Comparison of ENCODE assay signal across 15 mouse cellular contexts in genomic region chr3:86759834-86760233, GRCm38 (mm10).
A peak's percentile ranks its signal among the peaks of the same experiment; 100 is the strongest.
DNase-seq lines count a peak whose midpoint lies in the region; ATAC-seq lines count a peak whose summit lies in the region.
"Had no signal": no experiment of that assay in that cellular context is flagged by ENCODE, and none has a peak within 500 bp of the region (broad histone marks: within the 10 kb centered on the region; RNA-seq: fewer than 3 reads in every experiment).

No protein-coding gene starts in this region.

- H3K36me3 ChIP-seq in embryonic facial prominence, embryonic 13.5 days: no peaks in the 10 kb centered on the region
- no peaks in the 10 kb centered on the region for H3K36me3 ChIP-seq in intestine, embryonic 16.5 days (ENCODE audit: control insufficient read depth, insufficient read depth, low read length)
- H3K36me3 ChIP-seq in midbrain, embryonic 15.5 days (replicated peaks): no peaks in the 10 kb centered on the region
- H3K36me3 ChIP-seq: forebrain, embryonic 15.5 days had no signal

- WGBS in embryonic facial prominence, embryonic 13.5 days: 41% methylated on average over 8 of the region's 8 CpGs
- 44% methylated on average over 8 of the region's 8 CpGs for WGBS in intestine, embryonic 16.5 days
- WGBS in midbrain, embryonic 15.5 days: 31% methylated on average over 8 of the region's 8 CpGs

- H3K4me3 ChIP-seq in embryonic facial prominence, embryonic 13.5 days: peak overlapping the region; percentile 23
- peak overlapping the region; percentile 26 for H3K4me3 ChIP-seq in intestine, embryonic 16.5 days (ENCODE audit: low read length)
- no peak overlapping the region for H3K4me3 ChIP-seq in midbrain, embryonic 15.5 days
- H3K4me3 ChIP-seq: forebrain, embryonic 15.5 days had no signal

- H3K4me2 ChIP-seq in embryonic facial prominence, embryonic 13.5 days: peak overlapping the region; percentile 44
- H3K4me2 ChIP-seq in intestine, embryonic 16.5 days (ENCODE audit: low read depth, low read length): peak overlapping the region; percentile 44
- H3K4me2 ChIP-seq in midbrain, embryonic 15.5 days: peak overlapping the region; percentile 24
- H3K4me2 ChIP-seq: forebrain, embryonic 15.5 days had no signal

- peaks cover 23% of the 10 kb centered on the region for H3K4me1 ChIP-seq in embryonic facial prominence, embryonic 13.5 days
- no peaks in the 10 kb centered on the region for H3K4me1 ChIP-seq in intestine, embryonic 16.5 days (ENCODE audit: control insufficient read depth, insufficient read depth, low read length)
- 0 out of 2 replicates have a peak, but pooled peaks cover 2% of the 10 kb centered on the region for H3K4me1 ChIP-seq in midbrain, embryonic 15.5 days
- H3K4me1 ChIP-seq: forebrain, embryonic 15.5 days had no signal

- H3K27me3 ChIP-seq in embryonic facial prominence, embryonic 13.5 days: no peaks in the 10 kb centered on the region
- no peaks in the 10 kb centered on the region for H3K27me3 ChIP-seq in intestine, embryonic 16.5 days (replicated peaks; ENCODE audit: control insufficient read depth, insufficient read depth, low read length)
- H3K27me3 ChIP-seq in midbrain, embryonic 15.5 days (replicated peaks): no peaks in the 10 kb centered on the region
- H3K27me3 ChIP-seq: Patski had no signal

- H3K9me3 ChIP-seq in embryonic facial prominence, embryonic 13.5 days: no peaks in the 10 kb centered on the region
- no peaks in the 10 kb centered on the region; the same call in 1 of the 2 replicates for H3K9me3 ChIP-seq in intestine, embryonic 16.5 days (ENCODE audit: control insufficient read depth, low read length)
- H3K9me3 ChIP-seq in midbrain, embryonic 15.5 days: no peaks in the 10 kb centered on the region
- H3K9me3 ChIP-seq: forebrain, embryonic 15.5 days had no signal

- peak; percentile 37 for DNase-seq in NIH3T3 (ENCODE audit: low read depth)
- no peak for DNase-seq in cerebellum, postnatal 14 days
- DNase-seq in frontal cortex, postnatal 36 days (ENCODE audit: low spot score in 2 of 2): no peak
- no peak for DNase-seq in thymus, postnatal 36 days
- DNase-seq: adrenal gland, postnatal 10 days; cerebellum, postnatal 36 days; heart, postnatal 4 days; liver had no signal

- ATAC-seq in embryonic facial prominence, embryonic 13.5 days (ENCODE audit: insufficient number of reproducible peaks, insufficient read depth, low FRiP score, low TSS enrichment, low read depth): no peak
- ATAC-seq in intestine, embryonic 16.5 days: no peak
- ATAC-seq in midbrain, embryonic 15.5 days (replicated peaks): no peak
- ATAC-seq: forebrain, embryonic 15.5 days; lung, postnatal 0 days; Patski had no signal

- peak overlapping the region; percentile 63; the same call in 1 of the 2 replicates for H3K9ac ChIP-seq in embryonic facial prominence, embryonic 13.5 days
- peak overlapping the region; percentile 49; the same call in 1 of the 2 replicates for H3K9ac ChIP-seq in intestine, embryonic 16.5 days (ENCODE audit: low read depth, low read length)
- 0 out of 2 replicates have a peak overlapping the region, but pooled peaks have one; percentile 13 for H3K9ac ChIP-seq in midbrain, embryonic 15.5 days
- H3K9ac ChIP-seq: forebrain, embryonic 15.5 days had no signal

- H3K27ac ChIP-seq in embryonic facial prominence, embryonic 13.5 days: peak overlapping the region; percentile 87
- H3K27ac ChIP-seq in intestine, embryonic 16.5 days (ENCODE audit: low read length): peak overlapping the region; percentile 79
- no peak overlapping the region for H3K27ac ChIP-seq in midbrain, embryonic 15.5 days
- H3K27ac ChIP-seq: forebrain, embryonic 15.5 days; kidney, postnatal 0 days had no signal

Comparison
In these comparisons a context has a peak if more than half of its experiments do, and no peak if none do; other contexts are left out.
1. H3K9ac ChIP-seq: peak in every context shown above with its lines; median percentile 63 in embryonic facial prominence, embryonic 13.5 days; 49 in intestine, embryonic 16.5 days; 13 in midbrain, embryonic 15.5 days.